Mouse (Mus musculus): ENCODE results near the gene Dmrtb1.

Gene Dmrtb1

Small RNA genes lying within 50 kb of the gene (microRNA-seq; reads per million reads assigned to microRNA genes)
- gene Gm25123: 0 reads per million in 2 experiments

All from adrenal gland (tissue).